19 mouse cellular contexts compared by ENCODE assay signal in the genomic region with DNA sequence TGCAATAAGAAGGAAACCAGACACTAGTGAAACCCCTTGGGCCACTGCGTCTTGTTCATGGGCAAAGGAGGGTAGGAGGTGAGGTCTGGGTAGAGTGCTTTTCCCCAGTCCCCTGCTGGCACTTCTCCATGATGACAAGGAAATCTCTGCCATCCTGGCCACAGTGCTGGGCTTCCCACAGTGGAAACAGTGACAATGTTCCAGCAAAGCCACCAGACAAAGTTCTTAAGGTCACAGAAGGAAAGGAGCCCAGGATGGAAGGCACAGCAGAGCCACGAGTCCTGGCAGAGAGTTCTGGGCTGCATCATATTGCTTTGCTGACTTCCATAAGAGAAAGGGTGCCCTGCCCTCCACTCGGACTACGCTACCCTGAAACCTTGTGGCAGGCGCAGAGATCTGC. TPM values are rescaled to one million over a fixed set of nuclear protein-coding genes. Genes with fewer than 3 reads are reported as not detected.
"Had no signal": no experiment of that assay in that cellular context is flagged by ENCODE, and none has a peak within 500 bp of the region (broad histone marks: within the 10 kb centered on the region; RNA-seq: fewer than 3 reads in every experiment).

No protein-coding gene starts in this region.

- DNase-seq: lung, adult 2 months; lung, postnatal 14 days; lung, postnatal 36 days; right cerebral cortex, postnatal 14 days; thymus, adult 2 months; thymus, postnatal 25 days; thymus, postnatal 4 days had no signal

- H3K4me3 ChIP-seq: lung, embryonic 15.5 days; megakaryocyte, embryonic 14.5 days; midbrain, embryonic 13.5 days; midbrain, embryonic 15.5 days; neural tube, embryonic 12.5 days; stomach, embryonic 15.5 days had no signal

- H3K27me3 ChIP-seq: stomach, embryonic 15.5 days had no signal

- H3K4me1 ChIP-seq: midbrain, embryonic 15.5 days; neural tube, embryonic 12.5 days; stomach, embryonic 15.5 days had no signal

- H3K27ac ChIP-seq: lung, embryonic 15.5 days; macrophage; midbrain, embryonic 13.5 days; midbrain, embryonic 15.5 days; neural tube, embryonic 12.5 days; stomach, embryonic 15.5 days; stomach, postnatal 0 days had no signal

- H3K4me2 ChIP-seq: lung, embryonic 15.5 days; midbrain, embryonic 11.5 days; midbrain, embryonic 13.5 days; midbrain, embryonic 15.5 days; neural tube, embryonic 12.5 days; stomach, embryonic 15.5 days had no signal

- H3K9ac ChIP-seq: lung, embryonic 15.5 days; midbrain, embryonic 13.5 days; midbrain, embryonic 15.5 days; neural tube, embryonic 12.5 days; stomach, embryonic 15.5 days had no signal

- ATAC-seq: lung, postnatal 0 days; midbrain, embryonic 13.5 days; midbrain, embryonic 15.5 days had no signal

- H3K9me3 ChIP-seq: lung, embryonic 15.5 days; megakaryocyte, embryonic 14.5 days; midbrain, embryonic 13.5 days; midbrain, embryonic 15.5 days; neural tube, embryonic 12.5 days; stomach, embryonic 15.5 days had no signal

RNA-seq across cellular contexts. Expression of a gene that starts 2.7 kb away (rescaled TPM):
- total RNA-seq: monocyte, adult 5-6 weeks had no signal
- polyA plus RNA-seq: macrophage; midbrain, embryonic 11.5 days; midbrain, embryonic 13.5 days; midbrain, embryonic 15.5 days; neural tube, embryonic 12.5 days had no signal

RNA-seq across cellular contexts. Expression of a gene that starts 6.4 kb away (rescaled TPM):
- total RNA-seq: neutrophil, adult 5-6 weeks had no signal
